Mouse (Mus musculus): ENCODE data around the gene Nhp2. TPM values are rescaled to one million over a fixed set of nuclear protein-coding genes. Genes with fewer than 3 reads are reported as not detected.

The Nhp2 gene
- 169 and 172 TPM in 2 replicates for polyA plus RNA-seq (2012)

GRCm38 (mm10) chr11:51619409-51620060 is at the start of gene Nhp2:
Gene Nhp2 (plus strand): TSS chr11:51619735.

GRCm38 (mm10) chr11:51584431-51585248 is 34.9 kb upstream of the Nhp2 start, which contains the start of gene Phykpl:
Gene Phykpl (plus strand): TSS chr11:51584757.

GRCm38 (mm10) chr11:51606447-51607095 is 13.0 kb upstream of the Nhp2 start, which contains the start of gene Hnrnpab:
Gene Hnrnpab (minus strand): TSS chr11:51606847.

GRCm38 (mm10) chr11:51635525-51636322 is 16.2 kb downstream of the Nhp2 start, which contains the start of gene Rmnd5b:
Gene Rmnd5b (minus strand): TSS chr11:51635896.

GRCm38 (mm10) chr11:51650691-51651515 is 31.4 kb downstream of the Nhp2 start, which contains the start of the genes N4bp3 and D930048N14Rik:
Gene N4bp3 (minus strand): TSS chr11:51650842.
Gene D930048N14Rik (plus strand): TSS chr11:51650954.

Other genes starting within 250 kb of the Nhp2 start
- gene Phykpl, start 35.0 kb upstream of the Nhp2 start, polyA plus RNA-seq (2012): 6.8 and 9.8 TPM in 2 replicates
- gene Hnrnpab, start 12.9 kb upstream of the Nhp2 start, polyA plus RNA-seq (2012): 1,108 and 1,319 TPM in 2 replicates
- gene Rmnd5b, start 16.2 kb downstream of the Nhp2 start, polyA plus RNA-seq (2012): 30.9 and 43.5 TPM in 2 replicates
- 32.2 and 48.5 TPM in 2 replicates for gene N4bp3, start 31.1 kb downstream of the Nhp2 start, polyA plus RNA-seq (2012)
- gene D930048N14Rik, start 31.2 kb downstream of the Nhp2 start, polyA plus RNA-seq (2012): 0.39 and 0.89 TPM in 2 replicates
- gene 0610009B22Rik, start 69.1 kb downstream of the Nhp2 start, polyA plus RNA-seq (2012): 1.1 and 1.9 TPM in 2 replicates
- 19.9 and 22.4 TPM in 2 replicates for gene Sec24a, start 143.9 kb downstream of the Nhp2 start, polyA plus RNA-seq (2012)
- 4.1 and 4.4 TPM in 2 replicates for gene Sar1b, start 144.0 kb downstream of the Nhp2 start, polyA plus RNA-seq (2012)
- gene Jade2, start 237.9 kb downstream of the Nhp2 start, polyA plus RNA-seq (2012): 16.9 and 20.3 TPM in 2 replicates

Measured in megakaryocyte-erythroid progenitor cell, adult 5 weeks (primary cell).